Mouse (Mus musculus) gastrocnemius, adult 2 months (tissue): ENCODE results near the gene Snx10. TPM values are rescaled to one million over a fixed set of nuclear protein-coding genes. Genes with fewer than 3 reads are reported as not detected.
A peak's percentile ranks its signal among the peaks of the same experiment; 100 is the strongest.

Source experiments
- DNase-seq: peaks from one replicate; pipeline ENCODE4 v3.0.0; 2022
- H3K27ac ChIP-seq: fragments of 200-600 bp; 2 replicates; pipeline ENCODE4 v1.8.1; 2022; ENCODE audit warnings: mild to moderate bottlenecking
- H3K4me3 ChIP-seq: fragments of 200-600 bp; 2 replicates; pipeline ENCODE4 v1.8.1; 2022; ENCODE audit warnings: mild to moderate bottlenecking, moderate library complexity
- CTCF ChIP-seq: fragments of 200-600 bp; IDR thresholded peaks from 2 replicates; pipeline ENCODE4 v1.8.1; 2022; ENCODE audit warnings: antibody characterized with exemption, mild to moderate bottlenecking, moderate library complexity
- intact Hi-C: fragments of 180-260 bp; cut with DNase I; formaldehyde crosslinking; loops from one replicate; pipeline ENCODE4 v1.15.1; 2025
- total RNA-seq, 2 experiments: library from RNA; stranded (reverse); gene quantifications; 2 replicates each; pipeline ENCODE4 v1.2.3; 2021

Snx10 gene
- total RNA-seq, 2 experiments from 2014 or later, result 4.4 to 6.1 TPM

DNA sequence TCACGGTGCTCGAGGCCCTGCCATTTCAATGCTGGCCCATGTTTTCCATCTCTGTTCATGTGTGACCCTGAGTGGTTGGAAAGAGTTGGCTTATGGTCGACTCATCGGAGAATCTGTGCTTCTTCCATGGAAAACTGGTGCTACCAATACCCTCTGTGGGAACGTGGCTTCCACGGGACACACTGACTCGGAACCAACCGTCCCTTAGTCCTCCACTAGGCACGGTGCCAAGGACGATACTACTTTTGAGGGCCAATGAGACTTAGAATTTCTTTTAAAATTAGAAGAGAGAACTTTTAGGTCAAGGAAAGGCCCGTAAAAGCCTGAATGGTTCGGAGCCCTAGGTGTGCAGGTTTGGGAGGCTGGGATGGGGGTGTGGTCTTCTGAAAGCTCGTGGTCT lies 50.4 kb downstream of the Snx10 start:
- intact Hi-C loops, result no loop called here
- no peak for DNase-seq
- Histone ChIP-seq H3K27ac (no peak overlapping the region), H3K4me3 (no peak overlapping the region)
- TF ChIP-seq CTCF, result no peak

DNA sequence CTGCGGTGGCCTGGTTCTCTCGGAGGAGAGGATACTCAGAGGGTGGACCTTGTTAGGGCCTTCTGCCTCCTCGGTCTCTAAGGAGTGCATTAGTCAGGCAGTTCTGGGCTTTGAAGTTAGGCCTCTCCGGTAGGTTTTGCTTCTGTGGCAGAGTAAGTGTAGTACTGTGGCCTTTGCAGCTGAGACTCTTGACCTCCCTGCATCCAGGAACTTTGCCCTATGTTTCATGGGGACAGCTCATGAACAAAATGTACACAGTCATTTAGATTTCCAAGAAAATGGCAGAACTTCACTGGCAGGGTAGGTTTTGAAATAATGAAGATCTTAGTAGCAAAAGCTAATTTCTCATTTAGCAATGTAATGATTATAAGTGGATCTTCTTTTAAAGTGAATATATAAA lies 54.7 kb downstream of the Snx10 start:
- intact Hi-C loops, result no loop called here
- H3K27ac ChIP-seq, result no peak overlapping the region
- no peak for DNase-seq
- H3K4me3 ChIP-seq, result no peak overlapping the region
- TF ChIP-seq CTCF, result no peak

DNA sequence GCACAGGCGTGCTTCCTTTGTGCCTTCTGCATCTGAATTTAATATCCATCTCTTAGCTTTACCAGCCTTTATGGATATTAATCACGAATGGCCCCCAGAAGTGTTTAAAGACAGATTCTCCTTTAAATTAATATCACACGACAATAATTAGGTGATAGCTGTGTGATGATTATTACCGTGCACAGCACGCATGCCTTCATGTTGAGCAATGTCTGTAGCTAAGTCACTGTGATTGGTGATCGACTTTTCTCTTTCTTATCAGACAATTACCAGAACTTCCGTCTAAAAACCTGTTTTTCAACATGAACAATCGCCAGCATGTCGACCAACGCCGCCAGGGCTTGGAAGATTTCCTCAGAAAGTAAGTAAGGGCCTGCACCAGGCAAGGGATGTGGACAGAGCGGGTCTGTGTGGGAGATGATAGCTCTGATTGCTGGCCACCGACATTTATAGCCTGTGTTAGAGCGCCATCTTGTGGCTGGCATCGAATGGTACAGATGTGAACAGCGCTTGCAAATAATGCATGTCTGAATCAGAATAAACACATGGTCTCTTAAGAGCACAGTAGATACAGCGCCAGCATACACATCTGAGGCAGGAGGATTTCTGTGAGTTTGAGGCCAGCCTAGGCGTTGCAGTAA lies 56.5 kb downstream of the Snx10 start:
- TF ChIP-seq CTCF, result peak; percentile 90
- Histone ChIP-seq H3K27ac (no peak overlapping the region), H3K4me3 (no peak overlapping the region)
- DNase-seq, result peak; percentile 84
- intact Hi-C loops, result loop anchor here (1.0 to 5.0 kb wide), 3 partner anchors 68 to 371 kb away; no protein-coding TSS in a partner anchor

DNA sequence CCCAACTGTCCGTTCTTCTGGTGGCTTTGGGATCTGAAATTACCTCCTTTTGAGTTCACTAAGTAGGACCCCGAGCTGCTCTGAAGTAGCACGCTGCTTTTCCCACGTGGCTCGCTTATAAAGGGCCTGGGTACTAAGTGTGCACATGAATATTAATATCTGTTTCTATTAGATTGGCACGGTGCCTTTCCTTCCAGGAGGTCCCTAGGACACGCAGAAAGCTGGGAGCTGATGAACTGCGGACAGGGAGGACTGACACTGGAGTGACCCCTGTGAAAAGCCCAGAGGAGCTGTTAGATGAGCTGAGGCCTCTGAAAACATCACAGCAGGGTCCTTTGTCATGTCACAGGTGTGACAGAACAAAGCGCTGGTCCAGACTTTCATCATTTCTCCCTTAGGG lies 57.7 kb downstream of the Snx10 start:
- TF ChIP-seq CTCF, result no peak
- Histone ChIP-seq H3K27ac (no peak overlapping the region), H3K4me3 (no peak overlapping the region)
- DNase-seq, result no peak
- intact Hi-C loops, result loop anchor here (2.0 to 5.0 kb wide), 2 partner anchors 69 to 373 kb away; no protein-coding TSS in a partner anchor

DNA sequence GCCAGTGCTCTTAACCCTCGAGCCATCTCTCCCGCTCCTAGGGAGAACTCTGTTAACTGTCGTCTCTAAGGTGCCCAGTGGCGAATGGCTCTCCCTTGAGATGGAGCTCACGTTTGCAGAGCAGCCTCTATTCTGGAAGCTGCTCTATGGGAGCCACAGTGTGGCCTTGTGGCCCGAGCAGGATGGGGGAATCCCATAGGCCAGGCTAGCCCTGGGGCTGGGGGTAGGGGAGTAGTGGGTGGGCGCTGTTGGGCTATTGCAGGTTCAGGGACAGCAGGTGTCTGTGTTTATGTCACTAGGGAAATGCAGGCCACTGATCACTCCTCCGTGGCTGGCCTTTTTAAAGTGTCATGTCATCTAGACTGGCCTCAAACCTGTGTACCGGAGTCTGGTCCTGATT lies 58.4 kb downstream of the Snx10 start:
- no peak for TF ChIP-seq CTCF
- no peak overlapping the region for H3K27ac ChIP-seq
- DNase-seq, result no peak
- intact Hi-C loops, result loop anchor here (5.0 kb wide), 1 partner anchor 70 kb away; no protein-coding TSS in a partner anchor
- H3K4me3 ChIP-seq, result no peak overlapping the region

DNA sequence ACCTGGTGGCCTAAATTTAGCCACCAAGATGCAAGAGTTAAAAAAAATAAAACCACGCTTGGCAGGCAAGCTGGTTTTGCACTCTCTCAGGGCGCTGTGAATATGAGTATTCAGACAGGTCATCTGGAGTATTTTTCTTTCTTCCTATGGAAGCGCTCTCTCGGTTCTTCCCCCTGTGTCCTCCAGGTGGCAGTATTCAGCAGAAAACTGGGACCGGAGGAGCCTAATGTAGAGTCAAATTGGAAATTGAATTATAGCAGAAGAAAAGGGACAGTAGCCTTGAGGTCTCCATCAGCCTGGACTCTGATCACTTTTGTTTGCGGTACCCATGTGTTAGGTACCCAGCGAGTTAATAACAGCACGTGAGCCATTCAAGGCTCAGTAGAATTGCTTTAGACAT lies 62.3 kb downstream of the Snx10 start:
- DNase-seq, result peak; percentile 58

DNA sequence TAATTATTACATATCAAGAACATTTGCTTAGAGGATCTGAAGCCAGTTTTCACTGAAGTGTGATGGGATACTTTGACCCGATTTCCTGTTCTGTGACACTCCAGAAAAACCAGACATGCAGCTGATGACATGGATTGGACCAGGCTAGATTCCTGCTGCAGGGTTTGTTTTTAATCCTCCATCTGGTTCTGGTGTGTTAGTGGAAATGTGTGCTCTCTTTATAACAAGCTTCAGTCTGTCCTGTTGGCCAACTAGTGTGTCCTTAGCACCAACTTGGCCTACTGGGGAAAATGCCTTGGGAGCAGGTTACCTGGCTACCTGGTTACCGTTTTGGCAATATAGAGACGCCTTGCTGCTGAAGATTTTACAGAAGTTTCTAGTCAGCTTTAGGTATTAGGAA lies 63.6 kb downstream of the Snx10 start:
- DNase-seq, result no peak
- no peak overlapping the region for H3K4me3 ChIP-seq
- H3K27ac ChIP-seq, result no peak overlapping the region
- TF ChIP-seq CTCF, result no peak
- intact Hi-C loops, result loop anchor here (2.0 kb wide), 1 partner anchor 634 kb away; the partner anchor contains the start of gene Hoxa7

More for the DNA sequence above, 62.3 kb downstream of the Snx10 start:
- intact Hi-C loops, result loop anchor here (1.0 to 2.0 kb wide), 2 partner anchors 272 to 635 kb away; partner anchors contain the start of gene Hoxa7
- no peak overlapping the region for H3K4me3 ChIP-seq
- no peak overlapping the region for H3K27ac ChIP-seq
- TF ChIP-seq CTCF, result peak; percentile 93

DNA sequence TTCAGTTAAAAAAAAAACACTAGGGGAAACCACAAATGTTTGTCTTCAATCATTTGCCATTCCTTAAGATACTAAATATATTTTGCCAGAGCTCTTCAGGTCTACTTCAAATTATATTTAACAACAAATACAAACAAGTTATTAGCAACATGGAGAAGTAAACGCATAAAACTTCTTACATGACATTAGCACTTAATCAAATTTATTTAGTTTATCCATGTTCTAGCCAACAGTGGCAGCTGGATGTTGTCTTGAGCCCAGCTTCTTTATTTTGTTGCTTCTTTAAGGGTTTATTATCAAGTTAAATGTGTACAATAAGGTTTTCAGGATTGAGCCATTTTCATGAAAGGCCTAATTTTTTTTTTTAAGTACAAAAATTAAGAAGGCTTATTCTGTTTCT lies 67.6 kb downstream of the Snx10 start:
- no peak for DNase-seq
- intact Hi-C loops, result no loop called here
- no peak overlapping the region for H3K4me3 ChIP-seq
- H3K27ac ChIP-seq, result no peak overlapping the region
- no peak for TF ChIP-seq CTCF

DNA sequence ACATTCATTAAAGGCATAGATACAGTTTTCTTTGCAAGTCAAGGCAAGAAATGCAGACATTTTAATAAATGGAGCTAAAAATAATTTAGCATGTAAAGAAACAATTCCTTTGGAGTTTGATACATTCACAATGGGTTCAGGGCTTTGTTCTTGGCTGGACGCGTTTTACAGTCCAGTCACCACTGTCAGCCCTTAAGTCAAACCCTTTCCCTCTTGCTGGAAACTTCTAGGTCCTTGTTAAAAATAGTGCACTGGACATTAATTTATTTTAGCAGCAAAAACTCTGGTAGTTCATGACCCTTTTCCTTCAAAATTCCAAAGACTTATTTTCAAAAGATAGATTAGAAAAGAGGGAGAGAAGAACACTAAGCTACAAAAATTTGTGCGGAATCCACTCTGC lies 68.1 kb downstream of the Snx10 start:
- Histone ChIP-seq H3K27ac (peak overlapping the region; percentile 50; the same call in 1 of the 2 replicates), H3K4me3 (peak overlapping the region; percentile 60)
- intact Hi-C loops, result no loop called here
- no peak for DNase-seq
- TF ChIP-seq CTCF, result no peak

DNA sequence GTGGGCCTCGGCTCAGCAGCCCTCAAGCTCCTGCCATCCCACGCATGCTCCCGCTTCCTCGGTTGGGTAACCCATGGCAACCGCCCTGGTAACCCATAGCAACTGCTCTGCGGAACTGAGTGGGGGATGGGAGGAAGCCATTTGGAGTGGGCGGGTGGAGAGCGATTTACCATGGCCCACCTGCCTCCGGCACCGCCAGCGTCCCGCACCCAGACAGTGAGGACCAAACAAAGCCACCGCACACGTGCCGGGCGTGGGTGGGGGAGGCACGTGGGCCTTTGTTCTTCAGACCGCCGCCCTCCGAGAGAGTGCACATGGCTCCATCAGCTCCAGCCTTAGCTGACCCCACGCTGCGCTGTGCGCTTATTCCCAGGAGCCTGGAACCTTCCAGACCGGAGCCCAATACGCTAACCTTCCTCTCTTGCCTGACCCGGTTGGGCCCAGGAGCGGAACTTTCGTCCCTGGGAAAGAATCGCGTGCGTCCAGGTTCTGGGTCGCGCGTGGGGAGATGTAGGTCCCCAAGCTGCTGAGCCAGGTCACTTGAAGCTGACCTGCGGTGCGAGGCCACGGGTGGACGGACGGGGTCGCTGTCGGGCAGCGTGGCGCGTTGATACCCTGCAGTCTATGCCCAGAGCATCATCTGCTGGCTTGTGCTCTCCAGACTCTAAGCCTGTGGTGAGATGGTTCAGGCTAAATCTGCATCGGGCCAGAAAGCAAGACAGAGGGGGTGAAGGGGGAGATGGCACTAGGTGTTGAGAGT lies 68.8 kb downstream of the Snx10 start:
- Histone ChIP-seq H3K27ac (peak overlapping the region; percentile 50), H3K4me3 (peak overlapping the region; percentile 60)
- DNase-seq, result peak; percentile 82
- peak; percentile 91 for TF ChIP-seq CTCF
- intact Hi-C loops, result no loop called here

DNA sequence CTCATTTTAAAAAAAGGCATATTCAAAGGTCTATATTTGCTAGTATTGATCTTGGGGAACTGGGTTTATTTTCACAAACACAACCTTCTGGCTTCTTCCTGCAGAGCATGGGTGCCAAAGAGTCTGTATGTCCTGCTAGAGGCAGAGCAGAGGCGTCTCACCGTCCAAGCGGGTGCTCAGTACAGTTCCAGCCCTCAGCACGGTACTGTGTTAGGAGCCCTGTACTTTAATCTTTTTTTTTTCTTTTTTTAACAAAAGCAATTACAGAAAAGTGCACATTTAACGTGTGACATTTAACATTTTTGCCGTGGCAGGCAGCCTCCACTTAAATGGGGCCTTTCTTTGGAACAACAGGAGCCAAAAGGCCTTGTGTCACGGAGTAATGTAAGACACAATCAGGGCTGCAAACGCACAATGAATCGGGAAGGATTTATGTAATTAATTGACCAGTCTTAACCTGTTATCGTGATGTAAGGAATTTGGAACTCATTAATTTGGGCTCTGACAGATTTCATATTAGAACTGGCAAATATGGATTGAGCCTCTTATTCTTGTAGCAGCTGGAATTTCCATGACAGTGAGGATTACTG lies 69.8 kb downstream of the Snx10 start:
- Histone ChIP-seq H3K27ac (no peak overlapping the region), H3K4me3 (no peak overlapping the region)
- intact Hi-C loops, result no loop called here
- DNase-seq, result no peak
- TF ChIP-seq CTCF, result no peak

DNA sequence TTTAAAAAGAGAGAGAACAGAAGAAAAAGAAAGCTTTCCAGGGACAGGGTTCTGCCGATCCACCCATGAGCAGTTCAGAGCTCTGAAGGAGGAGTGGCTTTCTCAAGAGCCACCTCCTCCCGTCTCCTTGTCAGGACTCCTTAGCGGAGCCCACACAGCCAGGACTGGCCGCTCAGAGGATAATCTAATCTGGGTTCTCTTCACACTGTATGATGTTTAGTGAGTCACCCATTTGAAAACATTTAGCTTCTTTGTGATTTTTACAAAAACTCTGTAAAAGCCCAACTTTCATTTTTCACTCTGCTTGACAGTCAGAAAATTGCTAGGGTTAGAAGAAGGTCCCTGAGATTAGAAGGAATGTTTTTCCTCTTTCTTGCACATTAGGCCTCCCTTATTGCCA lies 70.8 kb downstream of the Snx10 start:
- no peak for TF ChIP-seq CTCF
- H3K27ac ChIP-seq, result 0 out of 2 replicates have a peak overlapping the region, but pooled peaks have one; percentile 5
- DNase-seq, result no peak
- no peak overlapping the region for H3K4me3 ChIP-seq
- intact Hi-C loops, result no loop called here

DNA sequence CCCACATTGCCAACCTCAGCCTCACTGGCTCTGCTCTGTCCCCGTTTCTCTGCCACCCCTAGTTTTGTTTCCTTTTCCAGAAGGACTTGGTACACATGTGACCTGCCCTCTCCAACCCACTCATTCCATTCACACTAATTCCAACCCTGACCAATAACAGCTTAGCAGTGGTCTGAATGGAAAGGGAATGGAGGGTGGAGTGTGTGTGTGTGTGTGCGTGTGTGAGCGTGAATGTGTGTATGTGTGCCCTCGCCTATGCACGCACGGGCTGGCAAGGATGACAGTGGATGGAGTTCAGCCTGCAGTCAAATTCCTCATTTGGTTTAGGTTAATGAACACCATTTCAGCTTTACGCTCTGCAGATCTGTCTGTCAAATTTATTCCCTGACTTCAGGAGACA lies 74.4 kb downstream of the Snx10 start:
- H3K4me3 ChIP-seq, result no peak overlapping the region
- DNase-seq, result no peak
- intact Hi-C loops, result no loop called here
- no peak for TF ChIP-seq CTCF
- no peak overlapping the region for H3K27ac ChIP-seq
